Mouse (Mus musculus) stomach, postnatal 0 days (tissue): ENCODE data around the gene Ywhah.

Experiments used
- CTCF ChIP-seq: IDR thresholded peaks from 2 replicates; pipeline ENCODE4 v1.5.1; 2016; ENCODE audit warnings: antibody characterized with exemption, low read depth, mild to moderate bottlenecking, moderate library complexity
- EP300 ChIP-seq: optimal IDR thresholded peaks from 2 replicates; pipeline ENCODE3; 2016; ENCODE audit warnings: antibody characterized with exemption

GRCm38 (mm10) chr5:33005442-33006145 is 13.0 kb upstream of the Ywhah start:
- TF ChIP-seq CTCF (no peak), EP300 (no peak)
